Mouse (Mus musculus) CH12.LX (cell line): ENCODE data around the gene Tgm1. TPM values are rescaled to one million over a fixed set of nuclear protein-coding genes. Genes with fewer than 3 reads are reported as not detected.
A peak's percentile ranks its signal among the peaks of the same experiment; 100 is the strongest.

Experiments
- DNase-seq: peaks from one replicate; pipeline ENCODE4 v3.0.0-alpha.2; 2013; ENCODE audit errors: extremely low read depth
- H3K27ac ChIP-seq: 2 replicates; pipeline ENCODE4 v1.5.1; 2012; ENCODE audit warnings: low read depth, mild to moderate bottlenecking, control low read depth, moderate library complexity; ENCODE audit not compliant: insufficient read depth
- H3K27me3 ChIP-seq: replicated peaks from 2 replicates; pipeline ENCODE3; 2012; ENCODE audit warnings: inconsistent platforms
- H3K36me3 ChIP-seq, 2 experiments: replicated peaks in 1 of 2; 2 replicates each; pipeline versions ENCODE3 to v1.6.1; 2012; ENCODE audit warnings: inconsistent platforms in 1 of 2, low read length in 1 of 2, mild to moderate bottlenecking in 1 of 2, mixed read lengths in 1 of 2, moderate library complexity in 1 of 2; ENCODE audit not compliant: control insufficient read depth in 1 of 2, insufficient read depth in 1 of 2
- H3K4me1 ChIP-seq, 2 experiments: 2 replicates each; pipeline ENCODE4 v1.6.1; 2012; ENCODE audit warnings: inconsistent platforms in 1 of 2, moderate library complexity in 1 of 2; ENCODE audit not compliant: insufficient read depth in 2 of 2, control insufficient read depth in 1 of 2
- H3K4me2 ChIP-seq: 2 replicates; pipeline ENCODE4 v1.6.1; 2012; ENCODE audit warnings: low read depth, mild to moderate bottlenecking, control low read depth; ENCODE audit not compliant: poor library complexity, insufficient read depth, severe bottlenecking
- H3K4me3 ChIP-seq, 3 experiments: fragments of 150-350 bp in 1 of 3; sonication (generic) in 1 of 3; replicated peaks in 1 of 3; 2 replicates each; pipeline versions ENCODE3 to v1.5.1; 2011 to 2012; ENCODE audit warnings: low read depth in 2 of 3, low read length in 2 of 3, mild to moderate bottlenecking in 2 of 3, moderate library complexity in 2 of 3, control low read depth in 1 of 3, improper control_type of control experiment in 1 of 3, inconsistent platforms in 1 of 3, mixed read lengths in 1 of 3; ENCODE audit not compliant: poor library complexity in 1 of 3
- H3K79me2 ChIP-seq: replicated peaks from 2 replicates; pipeline ENCODE4 v1.6.1; 2012; ENCODE audit warnings: mild to moderate bottlenecking, moderate library complexity; ENCODE audit not compliant: control insufficient read depth, poor library complexity, insufficient read depth, severe bottlenecking; ENCODE audit errors: extremely low read depth
- H3K9ac ChIP-seq: 2 replicates; pipeline ENCODE4 v1.6.1; 2012; ENCODE audit warnings: low read depth, mild to moderate bottlenecking, control low read depth, moderate library complexity; ENCODE audit not compliant: insufficient read depth
- H3K9me3 ChIP-seq: replicated peaks from 2 replicates; pipeline ENCODE3; 2012; ENCODE audit warnings: low read length, inconsistent platforms, mixed read lengths
- IRF4 ChIP-seq: IDR thresholded peaks from 2 replicates; pipeline ENCODE4 v1.6.1; 2014; ENCODE audit warnings: low read depth, mild to moderate bottlenecking, inconsistent platforms, low read length, improper control_type of control experiment
- MEF2A ChIP-seq: IDR thresholded peaks from 2 replicates; pipeline ENCODE4 v1.6.1; 2014; ENCODE audit warnings: low read depth, mild to moderate bottlenecking, inconsistent platforms, low read length, improper control_type of control experiment, borderline replicate concordance
- NELFE ChIP-seq: IDR thresholded peaks from 2 replicates; pipeline ENCODE4 v1.6.1; 2011; ENCODE audit warnings: low read depth, low read length, improper control_type of control experiment
- POLR2AphosphoS2 ChIP-seq: IDR thresholded peaks from 2 replicates; pipeline ENCODE4 v1.6.1; 2011; ENCODE audit warnings: low read depth, low read length, improper control_type of control experiment
- dilution Hi-C: fragments of 300-500 bp; cut with MboI; formaldehyde crosslinking; loops from 2 replicates; pipeline ENCODE4 v1.14.3; 2020; ENCODE audit warnings: low sequenced_read_pairs; ENCODE audit not compliant: extremely low pct_unique_long_range_greater_than_20kb, extremely low pct_ligation_motif_present
- in situ Hi-C: fragments of 300-500 bp; cut with MboI; formaldehyde crosslinking; loops from 3 replicates; pipeline ENCODE4 v1.14.3; 2019; ENCODE audit warnings: low sequenced_read_pairs, low pct_ligation_motif_present, low pct_unique_long_range_greater_than_20kb, mixed read lengths
- polyA plus RNA-seq: library from polyadenylated mRNA; unstranded; fragments of >175 nt; gene quantifications from 2 replicates; pipeline ENCODE4 v1.2.1, GENCODE M21; 2012; ENCODE audit warnings: low read depth; ENCODE audit not compliant: insufficient read length
- total RNA-seq, 2 experiments: library from RNA; depleted of rRNA; stranded (reverse); fragments of 300-350 nt in 1 of 2; fragments of >200 nt in 1 of 2; gene quantifications; 2 replicates each; pipeline ENCODE4 v1.2.3; 2012 to 2014

Gene Tgm1
- total and polyA plus RNA-seq, 3 experiments, result 0.07 to 0.14 TPM; not detected in 1

- no peak overlapping the region for H3K9ac ChIP-seq
- in situ Hi-C loops, result no loop called here
- no peak for TF ChIP-seq NELFE
- no peaks in the 10 kb centered on the region for H3K27me3 ChIP-seq
- H3K4me1 ChIP-seq, result peaks cover 0 to 16% of the 10 kb centered on the region in 2 experiments; a peak in 2 of 4 replicates
- no peak overlapping the region for H3K27ac ChIP-seq
- H3K4me3 ChIP-seq, result no peak overlapping the region
- H3K9me3 ChIP-seq, result no peaks in the 10 kb centered on the region
- peaks cover 12 to 42% of the 10 kb centered on the region in 2 experiments for H3K36me3 ChIP-seq
- no peaks in the 10 kb centered on the region; the same call in none of the 2 replicates for H3K79me2 ChIP-seq
- no peak overlapping the region for H3K4me2 ChIP-seq
- no peak for DNase-seq
- dilution Hi-C loops, result no loop called here
These were observed 55.7 kb downstream of the Tgm1 start for GRCm38 (mm10) chr14:55658011-55658410.

GRCm38 (mm10) chr14:55656935-55657334 lies 56.8 kb downstream of the Tgm1 start:
- dilution Hi-C loops, result no loop called here
- Histone ChIP-seq H3K4me3 (no peak overlapping the region), H3K9ac (no peak overlapping the region), H3K4me2 (no peak overlapping the region), H3K9me3 (no peaks in the 10 kb centered on the region), H3K4me1 (peaks cover 0 to 16% of the 10 kb centered on the region in 2 experiments; a peak in 2 of 4 replicates), H3K79me2 (no peaks in the 10 kb centered on the region; the same call in none of the 2 replicates), H3K36me3 (peaks cover 7 to 32% of the 10 kb centered on the region in 2 experiments), H3K27me3 (no peaks in the 10 kb centered on the region), H3K27ac (no peak overlapping the region)
- no peak for DNase-seq
- in situ Hi-C loops, result no loop called here
- TF ChIP-seq IRF4 (peak; percentile 24; the same call in 1 of the 2 replicates), POLR2AphosphoS2 (no peak), MEF2A (peak; percentile 51; the same call in 1 of the 2 replicates)

- Histone ChIP-seq H3K27me3 (no peaks in the 10 kb centered on the region), H3K9ac (no peak overlapping the region), H3K79me2 (no peaks in the 10 kb centered on the region), H3K4me1 (no peaks in the 10 kb centered on the region), H3K9me3 (no peaks in the 10 kb centered on the region), H3K36me3 (peaks cover 0 to 13% of the 10 kb centered on the region in 2 experiments), H3K4me2 (no peak overlapping the region), H3K27ac (no peak overlapping the region), H3K4me3 (no peak overlapping the region)
- no peak for DNase-seq
- dilution Hi-C loops (no loop called here), in situ Hi-C loops (no loop called here)
- TF ChIP-seq IRF4, result no peak
These were observed 62.2 kb downstream of the Tgm1 start for GRCm38 (mm10) chr14:55651528-55651927.

Other genes with a start within 250 kb of the Tgm1 start
Only the 20 nearest of the 37 such genes appear.
- gene Rnf31, start 122.2 kb downstream of the Tgm1 start, total RNA-seq (2012; rRNA removed), result 14.8 and 15.9 TPM in 2 replicates
- 3.2 and 3.8 TPM in 2 replicates for gene Rnf31, start 122.2 kb downstream of the Tgm1 start, total RNA-seq (2014; rRNA removed)
- 18.2 and 22.6 TPM in 2 replicates for gene Rnf31, start 122.2 kb downstream of the Tgm1 start, polyA plus RNA-seq
- 9.2 and 10.1 TPM in 2 replicates for gene Irf9, start 110.4 kb downstream of the Tgm1 start, total RNA-seq (2012; rRNA removed)
- gene Irf9, start 110.4 kb downstream of the Tgm1 start, total RNA-seq (2014; rRNA removed), result 9.6 and 11.2 TPM in 2 replicates
- gene Irf9, start 110.4 kb downstream of the Tgm1 start, polyA plus RNA-seq, result 12.4 and 12.8 TPM in 2 replicates
- gene Rec8, start 95.9 kb downstream of the Tgm1 start, total RNA-seq (2012; rRNA removed), result not detected in 2 replicates
- gene Rec8, start 95.9 kb downstream of the Tgm1 start, total RNA-seq (2014; rRNA removed), result not detected in 2 replicates
- not detected in 2 replicates for gene Rec8, start 95.9 kb downstream of the Tgm1 start, polyA plus RNA-seq
- gene Ipo4, start 78.0 kb downstream of the Tgm1 start, total RNA-seq (2012; rRNA removed), result 84.8 and 95.0 TPM in 2 replicates
- 47.5 TPM in 2 replicates for gene Ipo4, start 78.0 kb downstream of the Tgm1 start, total RNA-seq (2014; rRNA removed)
- 164 and 175 TPM in 2 replicates for gene Ipo4, start 78.0 kb downstream of the Tgm1 start, polyA plus RNA-seq
- 0.17 TPM in 1 of 2 replicates, not detected in the other for gene Gm49378, start 76.0 kb downstream of the Tgm1 start, total RNA-seq (2012; rRNA removed)
- gene Gm49378, start 76.0 kb downstream of the Tgm1 start, total RNA-seq (2014; rRNA removed), result 9.1 and 11.7 TPM in 2 replicates
- gene Gm49378, start 76.0 kb downstream of the Tgm1 start, polyA plus RNA-seq, result 8.7 TPM in 1 of 2 replicates, not detected in the other
- 51.3 and 57.8 TPM in 2 replicates for gene Tm9sf1, start 70.1 kb downstream of the Tgm1 start, total RNA-seq (2012; rRNA removed)
- 36.1 and 39.5 TPM in 2 replicates for gene Tm9sf1, start 70.1 kb downstream of the Tgm1 start, total RNA-seq (2014; rRNA removed)
- gene Tm9sf1, start 70.1 kb downstream of the Tgm1 start, polyA plus RNA-seq, result 58.0 and 65.3 TPM in 2 replicates
- 0.29 and 0.30 TPM in 2 replicates for gene Tssk4, start 63.7 kb downstream of the Tgm1 start, total RNA-seq (2012; rRNA removed)
- gene Tssk4, start 63.7 kb downstream of the Tgm1 start, total RNA-seq (2014; rRNA removed), result 0.14 TPM in 1 of 2 replicates, not detected in the other
- 0.26 and 0.31 TPM in 2 replicates for gene Tssk4, start 63.7 kb downstream of the Tgm1 start, polyA plus RNA-seq
- gene Mdp1, start 53.4 kb downstream of the Tgm1 start, total RNA-seq (2012; rRNA removed), result 25.1 and 25.6 TPM in 2 replicates
- gene Mdp1, start 53.4 kb downstream of the Tgm1 start, total RNA-seq (2014; rRNA removed), result 30.9 and 39.0 TPM in 2 replicates
- gene Mdp1, start 53.4 kb downstream of the Tgm1 start, polyA plus RNA-seq, result 23.4 and 26.0 TPM in 2 replicates
- gene Gmpr2, start 42.0 kb downstream of the Tgm1 start, total RNA-seq (2012; rRNA removed), result 34.3 and 37.3 TPM in 2 replicates
- 51.3 and 54.9 TPM in 2 replicates for gene Gmpr2, start 42.0 kb downstream of the Tgm1 start, total RNA-seq (2014; rRNA removed)
- 34.7 and 44.3 TPM in 2 replicates for gene Gmpr2, start 42.0 kb downstream of the Tgm1 start, polyA plus RNA-seq
- 378 and 515 TPM in 2 replicates for gene Nedd8, start 41.8 kb downstream of the Tgm1 start, total RNA-seq (2012; rRNA removed)
- gene Nedd8, start 41.8 kb downstream of the Tgm1 start, total RNA-seq (2014; rRNA removed), result 272 and 276 TPM in 2 replicates
- gene Nedd8, start 41.8 kb downstream of the Tgm1 start, polyA plus RNA-seq, result 513 and 653 TPM in 2 replicates
- 25.2 and 29.1 TPM in 2 replicates for gene Tinf2, start 32.1 kb downstream of the Tgm1 start, total RNA-seq (2012; rRNA removed)
- gene Tinf2, start 32.1 kb downstream of the Tgm1 start, total RNA-seq (2014; rRNA removed), result 21.4 and 23.3 TPM in 2 replicates
- gene Tinf2, start 32.1 kb downstream of the Tgm1 start, polyA plus RNA-seq, result 31.1 and 33.2 TPM in 2 replicates
- 19.1 and 21.9 TPM in 2 replicates for gene Rabggta, start 8.3 kb upstream of the Tgm1 start, total RNA-seq (2012; rRNA removed)
- 12.0 and 16.2 TPM in 2 replicates for gene Rabggta, start 8.3 kb upstream of the Tgm1 start, total RNA-seq (2014; rRNA removed)
- gene Rabggta, start 8.3 kb upstream of the Tgm1 start, polyA plus RNA-seq, result 12.8 and 13.9 TPM in 2 replicates
- 23.6 and 33.2 TPM in 2 replicates for gene Dhrs1, start 31.8 kb upstream of the Tgm1 start, total RNA-seq (2012; rRNA removed)
- 22.1 and 26.1 TPM in 2 replicates for gene Dhrs1, start 31.8 kb upstream of the Tgm1 start, total RNA-seq (2014; rRNA removed)
- 21.1 and 34.1 TPM in 2 replicates for gene Dhrs1, start 31.8 kb upstream of the Tgm1 start, polyA plus RNA-seq
- 38.5 and 45.7 TPM in 2 replicates for gene Nop9, start 31.8 kb upstream of the Tgm1 start, total RNA-seq (2012; rRNA removed)
- 85.3 and 92.1 TPM in 2 replicates for gene Nop9, start 31.8 kb upstream of the Tgm1 start, total RNA-seq (2014; rRNA removed)
- 76.9 and 89.1 TPM in 2 replicates for gene Nop9, start 31.8 kb upstream of the Tgm1 start, polyA plus RNA-seq
- 2.3 and 2.6 TPM in 2 replicates for gene Cideb, start 44.5 kb upstream of the Tgm1 start, total RNA-seq (2012; rRNA removed)
- not detected in 2 replicates for gene Cideb, start 44.5 kb upstream of the Tgm1 start, total RNA-seq (2014; rRNA removed)
- gene Cideb, start 44.5 kb upstream of the Tgm1 start, polyA plus RNA-seq, result 0.49 and 0.61 TPM in 2 replicates
- 0.04 and 0.13 TPM in 2 replicates for gene Ltb4r2, start 47.5 kb upstream of the Tgm1 start, total RNA-seq (2012; rRNA removed)
- gene Ltb4r2, start 47.5 kb upstream of the Tgm1 start, total RNA-seq (2014; rRNA removed), result 0.05 TPM in 1 of 2 replicates, not detected in the other
- gene Ltb4r2, start 47.5 kb upstream of the Tgm1 start, polyA plus RNA-seq, result not detected in 2 replicates
- 0.13 TPM in 1 of 2 replicates, not detected in the other for gene Ltb4r1, start 52.0 kb upstream of the Tgm1 start, total RNA-seq (2012; rRNA removed)
- gene Ltb4r1, start 52.0 kb upstream of the Tgm1 start, total RNA-seq (2014; rRNA removed), result 0.16 and 0.21 TPM in 2 replicates
- 0.33 TPM in 1 of 2 replicates, not detected in the other for gene Ltb4r1, start 52.0 kb upstream of the Tgm1 start, polyA plus RNA-seq
- gene Adcy4, start 70.2 kb upstream of the Tgm1 start, total RNA-seq (2012; rRNA removed), result not detected in 2 replicates
- gene Adcy4, start 70.2 kb upstream of the Tgm1 start, total RNA-seq (2014; rRNA removed), result not detected in 2 replicates
- gene Adcy4, start 70.2 kb upstream of the Tgm1 start, polyA plus RNA-seq, result not detected in 2 replicates
- 1.0 and 2.0 TPM in 2 replicates for gene Ripk3, start 74.9 kb upstream of the Tgm1 start, total RNA-seq (2012; rRNA removed)
- gene Ripk3, start 74.9 kb upstream of the Tgm1 start, total RNA-seq (2014; rRNA removed), result 0.15 and 0.80 TPM in 2 replicates
- 1.00 TPM in 1 of 2 replicates, not detected in the other for gene Ripk3, start 74.9 kb upstream of the Tgm1 start, polyA plus RNA-seq
- gene Nfatc4, start 109.2 kb upstream of the Tgm1 start, total RNA-seq (2012; rRNA removed), result not detected in 2 replicates
- not detected in 2 replicates for gene Nfatc4, start 109.2 kb upstream of the Tgm1 start, total RNA-seq (2014; rRNA removed)
- gene Nfatc4, start 109.2 kb upstream of the Tgm1 start, polyA plus RNA-seq, result not detected in 2 replicates